In genomic region chr13:56563075-56563474, GRCm38 (mm10) we compare ENCODE assay signal across 9 mouse cellular contexts. TPM values are rescaled to one million over a fixed set of nuclear protein-coding genes. Genes with fewer than 3 reads are reported as not detected.
DNase-seq lines count a peak whose midpoint lies in the region; ATAC-seq and TF ChIP-seq lines count a peak whose summit lies in the region.
"Had no signal": no experiment of that assay in that cellular context is flagged by ENCODE, and none has a peak within 500 bp of the region (broad histone marks: within the 10 kb centered on the region; RNA-seq: fewer than 3 reads in every experiment).

No protein-coding gene starts in this region.

- H3K27me3 ChIP-seq in hindbrain, embryonic 11.5 days (ENCODE audit: control insufficient read depth, insufficient read depth, low read length): no peaks in the 10 kb centered on the region
- no peaks in the 10 kb centered on the region for H3K27me3 ChIP-seq in hindbrain, embryonic 16.5 days (replicated peaks; ENCODE audit: control insufficient read depth, insufficient read depth, low read length)
- no peaks in the 10 kb centered on the region for H3K27me3 ChIP-seq in testis, adult 2 months (ENCODE audit: control insufficient read depth, insufficient read depth, low read length)
- H3K27me3 ChIP-seq in limb, embryonic 11.5 days (ENCODE audit: control insufficient read depth, insufficient read depth, low read length): no peaks in the 10 kb centered on the region

- H3K36me3 ChIP-seq in hindbrain, embryonic 11.5 days (ENCODE audit: control insufficient read depth, insufficient read depth, low read length): no peaks in the 10 kb centered on the region
- H3K36me3 ChIP-seq in hindbrain, embryonic 16.5 days (ENCODE audit: control insufficient read depth, insufficient read depth, low read length): no peaks in the 10 kb centered on the region
- no peaks in the 10 kb centered on the region for H3K36me3 ChIP-seq in testis, adult 2 months (ENCODE audit: control insufficient read depth, insufficient read depth, low read length)
- no peaks in the 10 kb centered on the region for H3K36me3 ChIP-seq in limb, embryonic 11.5 days (ENCODE audit: control insufficient read depth, insufficient read depth, low read length)

- TF ChIP-seq CTCF in testis, adult 2 months (IDR thresholded peaks at IDR 0.05; ENCODE audit: control insufficient read depth, insufficient read depth, insufficient replicate concordance, low read depth, low read length): peak; percentile 62; the same call in 1 of the 2 replicates

- TF ChIP-seq POLR2A in testis, adult 2 months (IDR thresholded peaks at IDR 0.05; ENCODE audit: control insufficient read depth, low read depth, low read length): no peak

- H3K9ac ChIP-seq in hindbrain, embryonic 11.5 days (ENCODE audit: low read depth, low read length): no peak overlapping the region
- H3K9ac ChIP-seq in hindbrain, embryonic 16.5 days (ENCODE audit: low read depth, low read length): no peak overlapping the region
- H3K9ac ChIP-seq in limb, embryonic 11.5 days (ENCODE audit: low read length): no peak overlapping the region

- no peak overlapping the region for H3K27ac ChIP-seq in hindbrain, embryonic 11.5 days (ENCODE audit: low read depth, low read length)
- H3K27ac ChIP-seq in hindbrain, embryonic 16.5 days (ENCODE audit: low read depth, low read length): no peak overlapping the region
- no peak overlapping the region for H3K27ac ChIP-seq in testis, adult 2 months (ENCODE audit: control insufficient read depth, insufficient read depth, low read depth, low read length)
- H3K27ac ChIP-seq in limb, embryonic 11.5 days (replicated peaks; ENCODE audit: low read depth, low read length): no peak overlapping the region

- WGBS in hindbrain, embryonic 11.5 days: 34% methylated on average over 6 of the region's 6 CpGs
- WGBS in hindbrain, embryonic 16.5 days: 39% methylated on average over 6 of the region's 6 CpGs
- 39% methylated on average over 6 of the region's 6 CpGs for WGBS in limb, embryonic 11.5 days

- no peak overlapping the region for H3K4me3 ChIP-seq in hindbrain, embryonic 11.5 days (ENCODE audit: low read depth, low read length)
- H3K4me3 ChIP-seq in hindbrain, embryonic 16.5 days (ENCODE audit: low read length): no peak overlapping the region
- H3K4me3 ChIP-seq in testis, adult 2 months (ENCODE audit: control insufficient read depth, low read depth, low read length): no peak overlapping the region
- no peak overlapping the region for H3K4me3 ChIP-seq in limb, embryonic 11.5 days (ENCODE audit: low read depth, low read length)
- H3K4me3 ChIP-seq: myocyte had no signal

- H3K4me2 ChIP-seq in hindbrain, embryonic 11.5 days (replicated peaks; ENCODE audit: low read depth, low read length): no peak overlapping the region
- no peak overlapping the region for H3K4me2 ChIP-seq in hindbrain, embryonic 16.5 days (ENCODE audit: low read length)
- H3K4me2 ChIP-seq in limb, embryonic 11.5 days (ENCODE audit: low read depth, severe bottlenecking): no peak overlapping the region

- peaks cover 2% of the 10 kb centered on the region; the same call in 1 of the 2 replicates for H3K4me1 ChIP-seq in hindbrain, embryonic 11.5 days (replicated peaks; ENCODE audit: control insufficient read depth, insufficient read depth, low read length)
- H3K4me1 ChIP-seq in hindbrain, embryonic 16.5 days (ENCODE audit: control insufficient read depth, insufficient read depth, low read depth, low read length): no peaks in the 10 kb centered on the region
- H3K4me1 ChIP-seq in testis, adult 2 months (ENCODE audit: control insufficient read depth, insufficient read depth, low read length): no peaks in the 10 kb centered on the region
- H3K4me1 ChIP-seq in limb, embryonic 11.5 days (ENCODE audit: control insufficient read depth, insufficient read depth, low read length): no peaks in the 10 kb centered on the region

- no peak for ATAC-seq in hindbrain, embryonic 11.5 days (ENCODE audit: low FRiP score)
- ATAC-seq in hindbrain, embryonic 16.5 days: no peak
- ATAC-seq in limb, embryonic 11.5 days (ENCODE audit: insufficient number of reproducible peaks, low FRiP score, low TSS enrichment, low read depth): no peak

- H3K9me3 ChIP-seq in hindbrain, embryonic 11.5 days (ENCODE audit: control insufficient read depth, low read length): no peaks in the 10 kb centered on the region
- no peaks in the 10 kb centered on the region for H3K9me3 ChIP-seq in hindbrain, embryonic 16.5 days (ENCODE audit: control insufficient read depth, low read length)
- no peaks in the 10 kb centered on the region for H3K9me3 ChIP-seq in limb, embryonic 11.5 days (ENCODE audit: control insufficient read depth, low read length)

- peak; percentile 57 for DNase-seq in hindbrain, embryonic 11.5 days (ENCODE audit: low spot score)
- DNase-seq in testis, postnatal 14 days (ENCODE audit: low spot score): no peak
- peak; percentile 26 to 59 for DNase-seq in cerebellum, postnatal 25 days
- peak; percentile 68 for DNase-seq in limb, embryonic 11.5 days (ENCODE audit: low spot score)
- DNase-seq in thymus, postnatal 25 days: peak; percentile 30
- no peak for DNase-seq in urinary bladder, postnatal 10 days (ENCODE audit: low spot score)

RNA-seq across cellular contexts. Expression of gene Lect2, which starts 14.8 kb away (rescaled TPM):
- not detected in 2 replicates for polyA plus RNA-seq in hindbrain, embryonic 11.5 days (2014; fragmentation: Nextera tagmentation; extraction: Ambion mirVana)
- not detected in 2 replicates for polyA plus RNA-seq in hindbrain, embryonic 16.5 days (2015; fragmentation: Nextera tagmentation; extraction: Ambion mirVana)
- polyA plus RNA-seq in testis, adult 2 months (2012; rRNA removed): not detected in 2 replicates
- polyA plus RNA-seq in limb, embryonic 11.5 days (2014; fragmentation: Nextera tagmentation; extraction: Ambion mirVana): not detected in 2 replicates
- polyA plus RNA-seq: myocyte had no signal

RNA-seq across cellular contexts. Expression of gene Fbxl21, which starts 40.8 kb away (rescaled TPM):
- polyA plus RNA-seq in hindbrain, embryonic 11.5 days (2014; fragmentation: Nextera tagmentation; extraction: Ambion mirVana): 3.2 and 3.3 TPM in 2 replicates
- 2.9 and 4.6 TPM in 2 replicates for polyA plus RNA-seq in hindbrain, embryonic 16.5 days (2015; fragmentation: Nextera tagmentation; extraction: Ambion mirVana)
- polyA plus RNA-seq in testis, adult 2 months (2012; rRNA removed): 0.55 and 0.64 TPM in 2 replicates
- 1.5 and 2.0 TPM in 2 replicates for polyA plus RNA-seq in limb, embryonic 11.5 days (2014; fragmentation: Nextera tagmentation; extraction: Ambion mirVana)

RNA-seq across cellular contexts. Expression of gene Tgfbi, which starts 46.2 kb away (rescaled TPM):
- polyA plus RNA-seq in hindbrain, embryonic 11.5 days (2014; fragmentation: Nextera tagmentation; extraction: Ambion mirVana): 40.0 and 48.4 TPM in 2 replicates
- polyA plus RNA-seq in hindbrain, embryonic 16.5 days (2015; fragmentation: Nextera tagmentation; extraction: Ambion mirVana): 6.3 and 7.9 TPM in 2 replicates
- 10.4 and 12.5 TPM in 2 replicates for polyA plus RNA-seq in testis, adult 2 months (2012; rRNA removed)
- 47.3 and 48.2 TPM in 2 replicates for polyA plus RNA-seq in limb, embryonic 11.5 days (2014; fragmentation: Nextera tagmentation; extraction: Ambion mirVana)

Comparison
In these comparisons a context has a peak if more than half of its experiments do, and no peak if none do; other contexts are left out.
1. DNase-seq: peak in hindbrain, embryonic 11.5 days (single experiment), cerebellum, postnatal 25 days (2 of 2), limb, embryonic 11.5 days (single experiment) and thymus, postnatal 25 days (single experiment); none in testis, postnatal 14 days (single experiment) and urinary bladder, postnatal 10 days (single experiment).